Mouse (Mus musculus): ENCODE data around the gene Dok7. TPM values are rescaled to one million over a fixed set of nuclear protein-coding genes. Genes with fewer than 3 reads are reported as not detected.

Dok7 gene
- polyA plus RNA-seq, 1 experiment from 2014 or later, result 0.38 TPM

DNA sequence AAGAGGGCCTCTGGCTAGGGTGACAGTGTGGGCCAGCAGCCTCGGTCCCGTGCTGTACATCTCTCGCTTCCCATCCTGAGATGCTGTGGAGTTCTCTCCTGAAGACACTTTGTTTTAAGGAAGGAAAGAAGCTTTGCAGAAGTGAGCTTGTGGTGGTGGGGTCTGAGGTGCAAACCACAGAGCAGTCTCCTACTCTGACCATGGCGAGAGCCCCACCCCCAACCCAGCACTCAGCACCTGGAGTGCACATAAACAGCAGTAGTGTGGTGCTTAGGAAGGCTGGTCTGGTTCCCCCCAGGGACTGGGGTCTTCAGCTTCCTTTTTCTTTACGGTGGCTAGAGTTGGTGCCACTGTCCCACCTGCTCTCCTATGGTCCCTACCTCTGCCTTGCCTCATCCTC is 21.4 kb upstream of the Dok7 start:
- no peaks in the 10 kb centered on the region for H3K9me3 ChIP-seq
- H3K27ac ChIP-seq, result no peak overlapping the region
- no peaks in the 10 kb centered on the region for H3K27me3 ChIP-seq (ENCODE audit: poor library complexity, severe bottlenecking)
- no peak overlapping the region for H3K4me3 ChIP-seq
- no peak for DNase-seq (ENCODE audit: extremely low spot score, low spot score)
- H3K36me3 ChIP-seq (replicated peaks), result peaks cover 56% of the 10 kb centered on the region
- H3K4me1 ChIP-seq, result no peaks in the 10 kb centered on the region
- whole genome bisulfite sequencing, result 94% methylated on average over 5 of the region's 5 CpGs

- Histone ChIP-seq H3K27me3 (ENCODE audit: poor library complexity, severe bottlenecking) (no peaks in the 10 kb centered on the region), H3K4me3 (no peak overlapping the region), H3K9me3 (no peaks in the 10 kb centered on the region), H3K36me3 (replicated peaks) (peaks cover 49% of the 10 kb centered on the region), H3K27ac (no peak overlapping the region), H3K4me1 (no peaks in the 10 kb centered on the region)
- no peak for DNase-seq (ENCODE audit: extremely low spot score, low spot score)
- WGBS, result 82% methylated on average over 4 of the region's 4 CpGs
These were observed 20.8 kb upstream of the Dok7 start for GRCm38 (mm10) chr5:35035795-35036194.

DNA sequence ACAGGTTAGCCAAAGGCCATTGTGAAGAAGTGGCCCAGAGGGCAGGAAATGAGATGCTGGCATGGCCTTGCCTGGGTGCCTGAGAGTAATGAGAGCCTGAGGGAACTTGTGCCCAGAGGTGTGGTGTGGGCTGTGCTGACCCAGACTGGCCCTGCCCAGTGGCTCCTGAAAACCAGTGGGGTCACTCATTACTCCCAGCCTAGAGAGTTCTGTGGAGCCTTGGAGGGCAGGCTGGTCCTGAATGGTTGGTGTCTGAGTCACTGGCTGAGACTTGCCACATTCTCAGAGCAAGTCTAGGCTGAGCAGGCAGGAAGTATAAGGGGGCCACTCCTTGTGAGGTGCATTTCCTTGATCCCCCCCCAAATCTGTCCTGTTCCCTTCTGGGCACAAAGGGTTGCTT is 19.1 kb upstream of the Dok7 start:
- Histone ChIP-seq H3K27ac (no peak overlapping the region), H3K4me1 (0 out of 2 replicates have a peak, but pooled peaks cover 5% of the 10 kb centered on the region), H3K9me3 (no peaks in the 10 kb centered on the region), H3K27me3 (ENCODE audit: poor library complexity, severe bottlenecking) (no peaks in the 10 kb centered on the region), H3K4me3 (no peak overlapping the region), H3K36me3 (replicated peaks) (peaks cover 33% of the 10 kb centered on the region)
- DNase-seq (ENCODE audit: extremely low spot score, low spot score), result no peak

DNA sequence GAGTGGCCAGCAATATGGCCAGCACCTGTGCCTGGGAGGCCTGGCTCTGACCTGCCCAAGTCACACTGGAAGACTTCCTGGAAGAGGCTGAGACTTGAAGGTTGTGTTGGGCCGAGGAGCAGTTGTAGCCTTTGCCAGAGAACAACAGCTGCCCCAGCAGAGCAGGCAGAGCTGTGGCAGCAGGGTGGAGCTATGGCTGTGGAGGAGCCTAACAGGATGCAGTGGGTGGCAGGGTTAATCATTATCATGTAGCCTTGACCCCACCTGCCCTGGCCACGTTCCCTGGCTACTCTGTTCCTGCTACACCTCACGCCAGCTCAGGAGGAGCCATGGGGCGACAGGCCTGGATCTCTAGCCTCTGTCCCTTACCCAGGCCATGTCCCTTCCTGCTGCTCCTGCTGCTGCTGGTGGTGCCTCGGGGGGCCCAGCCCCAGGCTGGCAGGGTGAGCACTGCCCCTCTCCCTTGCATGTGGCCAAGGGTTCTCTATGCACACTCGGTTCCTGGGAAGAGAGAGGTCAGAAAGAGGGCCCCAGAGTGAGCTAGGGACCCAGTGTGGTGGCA is 15.2 kb upstream of the Dok7 start, which contains the start of gene Hgfac:
Gene Hgfac, plus strand, starts transcription at position 242 of the 562 bp plus-strand sequence.
- Histone ChIP-seq H3K9me3 (no peaks in the 10 kb centered on the region), H3K27me3 (ENCODE audit: poor library complexity, severe bottlenecking) (no peaks in the 10 kb centered on the region), H3K27ac (peak within 1 kb of the TSS; percentile 45), H3K36me3 (replicated peaks) (no peaks in the 10 kb centered on the region), H3K4me3 (no peak within 1 kb of the TSS), H3K4me1 (0 out of 2 replicates have a peak, but pooled peaks cover 5% of the 10 kb centered on the region)
- no peak for DNase-seq (ENCODE audit: extremely low spot score, low spot score)
- 69% methylated on average over 6 of the region's 6 CpGs for WGBS

DNA sequence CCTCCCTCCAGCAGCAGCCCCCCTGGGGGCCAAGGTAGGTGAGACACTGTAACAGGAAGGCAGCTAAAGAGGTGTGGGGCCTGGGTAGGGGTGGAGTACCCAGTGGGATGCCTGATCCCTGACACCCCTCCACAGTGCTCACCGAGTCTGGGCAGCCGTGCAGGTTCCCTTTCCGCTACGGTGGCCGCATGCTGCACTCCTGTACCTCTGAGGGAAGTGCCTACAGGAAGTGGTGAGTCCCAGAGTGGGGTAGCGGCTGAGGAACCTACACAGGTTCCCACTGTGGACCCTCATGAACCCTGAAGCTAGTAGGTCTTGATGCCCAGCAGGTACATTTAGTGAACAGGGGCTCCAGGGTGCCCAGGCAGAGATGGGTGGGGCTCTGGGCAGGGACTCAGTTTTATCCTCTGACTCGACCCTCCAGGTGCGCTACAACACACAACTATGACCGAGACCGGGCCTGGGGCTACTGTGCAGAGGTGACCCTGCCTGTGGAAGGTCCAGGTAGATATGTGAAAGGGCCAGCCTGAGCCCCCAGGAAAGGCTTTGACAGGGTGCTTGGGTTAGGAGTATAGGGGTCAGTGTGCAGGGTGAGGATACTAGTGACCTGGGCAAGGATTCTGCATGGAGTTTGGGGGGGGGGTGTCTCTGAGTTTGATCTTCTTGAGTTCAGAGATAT is 14.0 kb upstream of the Dok7 start:
- Histone ChIP-seq H3K36me3 (replicated peaks) (no peaks in the 10 kb centered on the region), H3K27me3 (ENCODE audit: poor library complexity, severe bottlenecking) (no peaks in the 10 kb centered on the region), H3K4me3 (no peak overlapping the region), H3K27ac (no peak overlapping the region), H3K9me3 (no peaks in the 10 kb centered on the region), H3K4me1 (0 out of 2 replicates have a peak, but pooled peaks cover 5% of the 10 kb centered on the region)
- no peak for DNase-seq (ENCODE audit: extremely low spot score, low spot score)
- 74% methylated on average over 10 of the region's 10 CpGs for WGBS

DNA sequence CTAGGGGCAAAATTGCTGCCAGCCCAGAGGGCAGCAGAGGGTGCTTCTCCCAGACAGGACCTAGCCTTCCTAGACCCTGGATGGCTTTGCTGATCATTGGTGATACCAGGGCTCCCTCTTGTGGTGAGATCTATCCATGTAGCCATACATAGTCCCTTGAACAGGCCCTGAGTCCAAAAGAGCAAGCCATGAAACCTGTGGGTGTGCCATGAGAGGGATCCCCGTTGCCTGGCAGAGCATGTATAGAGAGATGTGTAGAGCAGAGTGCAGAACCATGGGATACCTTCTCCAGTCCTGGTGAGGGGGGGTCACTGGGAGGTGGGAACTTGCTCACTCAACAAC is 13.5 kb upstream of the Dok7 start:
- 0 out of 2 replicates have a peak, but pooled peaks cover 5% of the 10 kb centered on the region for H3K4me1 ChIP-seq
- no peak overlapping the region for H3K27ac ChIP-seq
- DNase-seq (ENCODE audit: extremely low spot score, low spot score), result peak; percentile 71
- no peaks in the 10 kb centered on the region for H3K27me3 ChIP-seq (ENCODE audit: poor library complexity, severe bottlenecking)
- no peaks in the 10 kb centered on the region for H3K9me3 ChIP-seq
- no peaks in the 10 kb centered on the region for H3K36me3 ChIP-seq (replicated peaks)
- WGBS, result 53% methylated on average over 1 of the region's 1 CpGs
- no peak overlapping the region for H3K4me3 ChIP-seq

DNA sequence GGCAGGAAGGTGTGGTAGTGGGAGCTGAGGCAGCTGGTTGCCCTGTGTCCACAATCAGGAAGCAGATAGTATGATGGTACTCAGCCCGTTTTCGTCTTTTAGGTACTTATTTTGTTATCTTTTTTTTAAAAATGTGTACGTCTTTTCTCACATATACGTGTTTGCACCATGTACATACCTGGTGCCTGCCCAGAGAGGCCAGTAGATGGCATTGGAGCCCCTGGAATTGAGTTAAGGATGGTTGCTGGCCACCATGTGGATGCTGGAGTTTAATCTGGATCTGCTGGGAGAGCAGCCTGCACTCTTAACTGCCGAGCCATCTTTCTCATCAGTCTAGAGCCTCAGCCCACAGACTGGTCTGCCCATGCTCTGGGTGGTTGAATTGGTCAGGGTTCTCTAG is 6.0 kb upstream of the Dok7 start:
- no peak overlapping the region for H3K27ac ChIP-seq
- no peaks in the 10 kb centered on the region for H3K36me3 ChIP-seq (replicated peaks)
- no peaks in the 10 kb centered on the region for H3K9me3 ChIP-seq
- no peak overlapping the region for H3K4me3 ChIP-seq
- DNase-seq (ENCODE audit: extremely low spot score, low spot score), result no peak
- 72% methylated on average over 5 of the region's 5 CpGs for WGBS
- H3K4me1 ChIP-seq, result 0 out of 2 replicates have a peak, but pooled peaks cover 5% of the 10 kb centered on the region
- peaks cover 15% of the 10 kb centered on the region for H3K27me3 ChIP-seq (ENCODE audit: poor library complexity, severe bottlenecking)

GRCm38 (mm10) chr5:35054628-35055027 is 1.9 kb upstream of the Dok7 start:
- Histone ChIP-seq H3K4me3 (no peak overlapping the region), H3K27ac (no peak overlapping the region), H3K9me3 (no peaks in the 10 kb centered on the region), H3K27me3 (ENCODE audit: poor library complexity, severe bottlenecking) (peaks cover 56% of the 10 kb centered on the region), H3K36me3 (replicated peaks) (no peaks in the 10 kb centered on the region), H3K4me1 (peaks cover 24% of the 10 kb centered on the region)
- 94% methylated on average over 3 of the region's 3 CpGs for WGBS
- no peak for DNase-seq (ENCODE audit: extremely low spot score, low spot score)

DNA sequence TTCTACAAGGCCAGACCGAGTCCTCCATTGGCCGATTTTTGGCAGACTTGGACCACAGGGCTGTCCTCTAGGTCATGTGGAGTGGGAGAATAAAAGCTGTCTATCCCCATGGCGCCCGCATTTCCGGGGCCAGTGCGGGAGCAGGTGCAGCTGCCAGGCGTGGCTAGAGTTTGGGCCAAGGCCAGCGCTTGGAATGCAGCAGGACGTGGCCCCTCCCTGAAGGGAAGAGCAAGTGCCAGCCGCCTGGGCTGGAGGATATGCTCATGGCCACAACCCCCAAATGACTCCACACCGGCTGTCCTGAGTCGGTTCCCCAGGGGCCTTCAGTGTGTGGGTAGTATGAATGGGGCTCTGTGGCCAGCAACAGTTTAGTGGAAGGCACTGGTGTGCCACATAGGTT is 1.5 kb upstream of the Dok7 start:
- H3K9me3 ChIP-seq, result no peaks in the 10 kb centered on the region
- no peak overlapping the region for H3K4me3 ChIP-seq
- H3K27me3 ChIP-seq (ENCODE audit: poor library complexity, severe bottlenecking), result peaks cover 60% of the 10 kb centered on the region

GRCm38 (mm10) chr5:35057582-35057981 is 1.0 kb downstream of the Dok7 start:
- peak overlapping the region; percentile 70 for H3K4me3 ChIP-seq
- DNase-seq (ENCODE audit: extremely low spot score, low spot score), result no peak
- H3K27me3 ChIP-seq (ENCODE audit: poor library complexity, severe bottlenecking), result peaks cover 65% of the 10 kb centered on the region
- peaks cover 24% of the 10 kb centered on the region for H3K4me1 ChIP-seq
- no peak overlapping the region for H3K27ac ChIP-seq
- H3K36me3 ChIP-seq (replicated peaks), result no peaks in the 10 kb centered on the region
- H3K9me3 ChIP-seq, result no peaks in the 10 kb centered on the region
- 10% methylated on average over 4 of the region's 4 CpGs for WGBS

More for the DNA sequence above, 1.5 kb upstream of the Dok7 start:
- Histone ChIP-seq H3K4me1 (peaks cover 24% of the 10 kb centered on the region), H3K27ac (no peak overlapping the region), H3K36me3 (replicated peaks) (no peaks in the 10 kb centered on the region)
- 81% methylated on average over 12 of the region's 12 CpGs for WGBS
- no peak for DNase-seq (ENCODE audit: extremely low spot score, low spot score)

DNA sequence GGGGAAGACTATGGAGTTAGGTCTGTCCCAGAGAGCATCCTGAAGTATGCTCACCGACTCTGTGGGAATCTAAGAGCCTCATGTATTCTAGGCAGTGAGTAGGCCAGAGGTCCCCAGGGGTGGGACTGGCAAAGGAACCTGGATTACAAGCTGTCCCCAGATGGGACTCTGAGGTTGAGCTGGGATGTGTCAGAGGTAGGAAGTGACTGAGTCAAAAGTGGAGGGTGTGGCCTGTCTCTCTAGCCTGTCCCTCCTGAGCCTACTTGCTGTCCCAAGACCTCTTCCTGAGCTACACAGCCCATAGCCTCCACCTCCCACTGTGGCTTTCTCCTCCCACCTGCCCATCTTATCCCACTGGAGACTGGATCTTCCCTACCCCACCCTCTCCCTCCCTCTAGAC is 1.6 kb downstream of the Dok7 start:
- peaks cover 23% of the 10 kb centered on the region for H3K4me1 ChIP-seq
- WGBS, result 70% methylated on average over 1 of the region's 1 CpGs
- H3K27me3 ChIP-seq (ENCODE audit: poor library complexity, severe bottlenecking), result peaks cover 65% of the 10 kb centered on the region
- H3K36me3 ChIP-seq (replicated peaks), result no peaks in the 10 kb centered on the region
- no peak for DNase-seq (ENCODE audit: extremely low spot score, low spot score)
- no peak overlapping the region for H3K27ac ChIP-seq
- no peaks in the 10 kb centered on the region for H3K9me3 ChIP-seq
- H3K4me3 ChIP-seq, result no peak overlapping the region

DNA sequence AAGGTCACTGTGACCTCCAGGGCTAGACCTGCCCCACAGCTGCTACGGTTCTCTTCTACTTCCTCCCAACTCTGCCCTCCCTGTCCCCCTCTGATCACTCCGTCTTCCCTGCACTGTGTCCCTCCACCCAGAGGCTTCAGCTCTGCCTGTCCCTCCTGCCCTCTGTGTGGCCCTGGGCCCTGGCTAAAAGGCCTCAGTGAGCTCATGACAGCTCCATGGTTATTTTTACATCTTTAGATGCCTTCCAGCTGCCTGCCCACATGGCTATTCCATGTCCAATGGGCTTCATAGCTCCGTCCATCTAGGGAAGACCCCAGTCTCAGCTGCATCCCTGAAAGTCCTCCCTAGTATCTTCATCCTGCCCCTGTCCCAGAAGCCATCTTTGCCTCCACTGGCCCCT is 3.5 kb downstream of the Dok7 start:
- no peak overlapping the region for H3K27ac ChIP-seq
- H3K4me3 ChIP-seq, result no peak overlapping the region
- peaks cover 55% of the 10 kb centered on the region for H3K27me3 ChIP-seq (ENCODE audit: poor library complexity, severe bottlenecking)
- H3K9me3 ChIP-seq, result no peaks in the 10 kb centered on the region
- DNase-seq (ENCODE audit: extremely low spot score, low spot score), result no peak
- WGBS, result 81% methylated on average over 3 of the region's 3 CpGs
- peaks cover 19% of the 10 kb centered on the region for H3K4me1 ChIP-seq
- H3K36me3 ChIP-seq (replicated peaks), result no peaks in the 10 kb centered on the region

GRCm38 (mm10) chr5:35069841-35070240 is 13.3 kb downstream of the Dok7 start:
- no peaks in the 10 kb centered on the region for H3K36me3 ChIP-seq (replicated peaks)
- no peak overlapping the region for H3K27ac ChIP-seq
- 0 out of 2 replicates have a peak, but pooled peaks cover 8% of the 10 kb centered on the region for H3K4me1 ChIP-seq
- DNase-seq (ENCODE audit: extremely low spot score, low spot score), result no peak
- WGBS, result 92% methylated on average over 2 of the region's 2 CpGs
- H3K4me3 ChIP-seq, result no peak overlapping the region
- H3K9me3 ChIP-seq, result no peaks in the 10 kb centered on the region
- H3K27me3 ChIP-seq (ENCODE audit: poor library complexity, severe bottlenecking), result no peaks in the 10 kb centered on the region

All from forebrain, embryonic 10.5 days (tissue).